Mouse (Mus musculus): ENCODE results near the gene Vstm2b. TPM values are rescaled to one million over a fixed set of nuclear protein-coding genes. Genes with fewer than 3 reads are reported as not detected.

Vstm2b gene
- polyA plus RNA-seq (2015; fragmentation: Nextera tagmentation; extraction: Ambion mirVana) = 0.22 TPM in 1 of 2 replicates, not detected in the other

GRCm38 (mm10) chr7:40898096-40898710, at the start of gene Vstm2b:
Gene Vstm2b, plus strand, starts transcription at chr7:40898328.
- H3K27ac ChIP-seq = no peak within 1 kb of the TSS
- DNase-seq (no peak), ATAC-seq (ENCODE audit: low read depth) (no peak)
- H3K9ac ChIP-seq = no peak within 1 kb of the TSS
- no peaks in the 10 kb centered on the region for H3K36me3 ChIP-seq
- H3K9me3 ChIP-seq (replicated peaks) = no peaks in the 10 kb centered on the region
- H3K4me3 ChIP-seq (replicated peaks) = peak within 1 kb of the TSS; percentile 32
- H3K4me1 ChIP-seq (replicated peaks) = no peaks in the 10 kb centered on the region
- 5% methylated on average over 32 of the region's 35 CpGs for WGBS (ENCODE audit: insufficient replicate concordance)
- peak within 1 kb of the TSS; percentile 43 for H3K4me2 ChIP-seq
- peaks cover 70% of the 10 kb centered on the region for H3K27me3 ChIP-seq

GRCm38 (mm10) chr7:40856088-40856625, 42.0 kb upstream of the Vstm2b start:
- Histone ChIP-seq H3K9ac (no peak overlapping the region), H3K27ac (no peak overlapping the region), H3K4me1 (replicated peaks) (no peaks in the 10 kb centered on the region), H3K27me3 (no peaks in the 10 kb centered on the region), H3K4me3 (replicated peaks) (no peak overlapping the region), H3K36me3 (no peaks in the 10 kb centered on the region), H3K9me3 (replicated peaks) (no peaks in the 10 kb centered on the region), H3K4me2 (no peak overlapping the region)
- 62% methylated on average over 7 of the region's 7 CpGs for WGBS (ENCODE audit: insufficient replicate concordance)
- ATAC-seq (ENCODE audit: low read depth) (no peak), DNase-seq (no peak)

- H3K4me1 ChIP-seq (replicated peaks) = no peaks in the 10 kb centered on the region
- no peak overlapping the region for H3K4me3 ChIP-seq (replicated peaks)
- DNase-seq (no peak), ATAC-seq (ENCODE audit: low read depth) (no peak)
- H3K4me2 ChIP-seq = no peak overlapping the region
- H3K27ac ChIP-seq = no peak overlapping the region
- H3K36me3 ChIP-seq = no peaks in the 10 kb centered on the region
- no peaks in the 10 kb centered on the region for H3K27me3 ChIP-seq
- 56% methylated on average over 7 of the region's 7 CpGs for WGBS (ENCODE audit: insufficient replicate concordance)
- H3K9me3 ChIP-seq (replicated peaks) = no peaks in the 10 kb centered on the region
- H3K9ac ChIP-seq = no peak overlapping the region
Measured at GRCm38 (mm10) chr7:40873380-40873990, 24.6 kb upstream of the Vstm2b start.

GRCm38 (mm10) chr7:40884855-40885489, 13.2 kb upstream of the Vstm2b start:
- Histone ChIP-seq H3K9ac (no peak overlapping the region), H3K4me1 (replicated peaks) (no peaks in the 10 kb centered on the region), H3K9me3 (replicated peaks) (no peaks in the 10 kb centered on the region), H3K4me3 (replicated peaks) (no peak overlapping the region), H3K4me2 (no peak overlapping the region), H3K36me3 (no peaks in the 10 kb centered on the region), H3K27me3 (no peaks in the 10 kb centered on the region), H3K27ac (no peak overlapping the region)
- DNase-seq = no peak
- 55% methylated on average over 8 of the region's 8 CpGs for WGBS (ENCODE audit: insufficient replicate concordance)
- no peak for ATAC-seq (ENCODE audit: low read depth)

- no peaks in the 10 kb centered on the region for H3K27me3 ChIP-seq
- 79% methylated on average over 3 of the region's 3 CpGs for WGBS (ENCODE audit: insufficient replicate concordance)
- no peak overlapping the region for H3K4me3 ChIP-seq (replicated peaks)
- no peak overlapping the region for H3K4me2 ChIP-seq
- H3K9ac ChIP-seq = no peak overlapping the region
- H3K27ac ChIP-seq = no peak overlapping the region
- ATAC-seq (ENCODE audit: low read depth) = no peak
- H3K36me3 ChIP-seq = no peaks in the 10 kb centered on the region
- DNase-seq = no peak
- H3K4me1 ChIP-seq (replicated peaks) = no peaks in the 10 kb centered on the region
- no peaks in the 10 kb centered on the region for H3K9me3 ChIP-seq (replicated peaks)
Measured at GRCm38 (mm10) chr7:40888358-40888757, 9.8 kb upstream of the Vstm2b start.

GRCm38 (mm10) chr7:40896964-40897363, 1.2 kb upstream of the Vstm2b start:
- Histone ChIP-seq H3K4me1 (replicated peaks) (no peaks in the 10 kb centered on the region), H3K9ac (no peak overlapping the region), H3K27me3 (peaks cover 58% of the 10 kb centered on the region), H3K27ac (no peak overlapping the region), H3K4me3 (replicated peaks) (no peak overlapping the region), H3K9me3 (replicated peaks) (no peaks in the 10 kb centered on the region), H3K36me3 (no peaks in the 10 kb centered on the region), H3K4me2 (no peak overlapping the region)
- WGBS (ENCODE audit: insufficient replicate concordance) = 51% methylated on average over 4 of the region's 4 CpGs
- no peak for DNase-seq
- ATAC-seq (ENCODE audit: low read depth) = no peak

- DNase-seq = no peak
- H3K9ac ChIP-seq = no peak overlapping the region
- H3K4me3 ChIP-seq (replicated peaks) = peak overlapping the region; percentile 32
- H3K4me1 ChIP-seq (replicated peaks) = no peaks in the 10 kb centered on the region
- under 1% methylated on average over 66 of the region's 70 CpGs for WGBS (ENCODE audit: insufficient replicate concordance)
- H3K9me3 ChIP-seq (replicated peaks) = no peaks in the 10 kb centered on the region
- no peaks in the 10 kb centered on the region for H3K36me3 ChIP-seq
- H3K27ac ChIP-seq = no peak overlapping the region
- ATAC-seq (ENCODE audit: low read depth) = no peak
- H3K4me2 ChIP-seq = peak overlapping the region; percentile 43
- H3K27me3 ChIP-seq = peaks cover 75% of the 10 kb centered on the region
Measured at GRCm38 (mm10) chr7:40898711-40899375, 715 bp downstream of the Vstm2b start.

GRCm38 (mm10) chr7:40899376-40900265, 1.5 kb downstream of the Vstm2b start:
- Histone ChIP-seq H3K36me3 (no peaks in the 10 kb centered on the region), H3K27ac (no peak overlapping the region), H3K27me3 (peaks cover 76% of the 10 kb centered on the region), H3K9ac (no peak overlapping the region), H3K4me1 (replicated peaks) (no peaks in the 10 kb centered on the region), H3K9me3 (replicated peaks) (no peaks in the 10 kb centered on the region), H3K4me2 (peak overlapping the region; percentile 43), H3K4me3 (replicated peaks) (peak overlapping the region; percentile 32)
- ATAC-seq (ENCODE audit: low read depth) (no peak), DNase-seq (no peak)
- 1% methylated on average over 61 of the region's 61 CpGs for WGBS (ENCODE audit: insufficient replicate concordance)

GRCm38 (mm10) chr7:40901201-40901600, 3.1 kb downstream of the Vstm2b start:
- Histone ChIP-seq H3K4me3 (replicated peaks) (no peak overlapping the region), H3K36me3 (no peaks in the 10 kb centered on the region), H3K4me1 (replicated peaks) (no peaks in the 10 kb centered on the region), H3K27me3 (peaks cover 76% of the 10 kb centered on the region), H3K4me2 (no peak overlapping the region), H3K9ac (no peak overlapping the region), H3K27ac (no peak overlapping the region), H3K9me3 (replicated peaks) (no peaks in the 10 kb centered on the region)
- DNase-seq (peak; percentile 1), ATAC-seq (ENCODE audit: low read depth) (no peak)
- 2% methylated on average over 16 of the region's 16 CpGs for WGBS (ENCODE audit: insufficient replicate concordance)

- Histone ChIP-seq H3K9ac (no peak overlapping the region), H3K27ac (no peak overlapping the region), H3K4me3 (replicated peaks) (no peak overlapping the region), H3K36me3 (no peaks in the 10 kb centered on the region), H3K4me2 (no peak overlapping the region), H3K27me3 (peaks cover 63% of the 10 kb centered on the region), H3K9me3 (replicated peaks) (no peaks in the 10 kb centered on the region), H3K4me1 (replicated peaks) (no peaks in the 10 kb centered on the region)
- WGBS (ENCODE audit: insufficient replicate concordance) = 22% methylated on average over 28 of the region's 28 CpGs
- DNase-seq (no peak), ATAC-seq (ENCODE audit: low read depth) (no peak)
Measured at GRCm38 (mm10) chr7:40902506-40902905, 4.4 kb downstream of the Vstm2b start.
